Mouse (Mus musculus): Measurements from ENCODE around the gene Cby3. TPM values are rescaled to one million over a fixed set of nuclear protein-coding genes. Genes with fewer than 3 reads are reported as not detected.

The Cby3 gene
- not detected for polyA plus RNA-seq (2015; fragmentation: Illumina TruSeq; extraction: RNeasy Lipid Tissue Mini Kit (QIAGEN cat#74804); ENCODE audit: low read depth, low replicate concordance)

DNA sequence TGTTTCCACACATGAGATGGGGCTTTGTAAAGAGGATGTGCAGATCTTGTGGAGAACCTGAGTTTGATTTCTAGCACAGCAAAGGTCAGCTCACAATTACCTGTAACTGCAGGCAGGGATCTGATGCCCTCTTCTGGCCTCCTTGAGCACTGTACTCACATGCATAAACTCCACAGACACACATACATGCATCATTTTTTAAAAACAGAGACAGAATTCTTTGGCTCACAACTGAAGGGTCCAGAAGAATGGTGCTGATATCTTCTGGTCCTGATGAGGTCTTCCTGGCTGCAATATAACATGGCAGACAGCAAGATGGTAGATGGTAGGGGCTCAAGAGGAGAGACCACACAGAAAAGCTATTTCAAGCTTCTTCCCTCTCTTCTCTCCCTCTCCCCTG, at the start of gene Cby3:
Gene Cby3 (plus strand): TSS at position 301 of the 400 bp plus-strand sequence.

DNA sequence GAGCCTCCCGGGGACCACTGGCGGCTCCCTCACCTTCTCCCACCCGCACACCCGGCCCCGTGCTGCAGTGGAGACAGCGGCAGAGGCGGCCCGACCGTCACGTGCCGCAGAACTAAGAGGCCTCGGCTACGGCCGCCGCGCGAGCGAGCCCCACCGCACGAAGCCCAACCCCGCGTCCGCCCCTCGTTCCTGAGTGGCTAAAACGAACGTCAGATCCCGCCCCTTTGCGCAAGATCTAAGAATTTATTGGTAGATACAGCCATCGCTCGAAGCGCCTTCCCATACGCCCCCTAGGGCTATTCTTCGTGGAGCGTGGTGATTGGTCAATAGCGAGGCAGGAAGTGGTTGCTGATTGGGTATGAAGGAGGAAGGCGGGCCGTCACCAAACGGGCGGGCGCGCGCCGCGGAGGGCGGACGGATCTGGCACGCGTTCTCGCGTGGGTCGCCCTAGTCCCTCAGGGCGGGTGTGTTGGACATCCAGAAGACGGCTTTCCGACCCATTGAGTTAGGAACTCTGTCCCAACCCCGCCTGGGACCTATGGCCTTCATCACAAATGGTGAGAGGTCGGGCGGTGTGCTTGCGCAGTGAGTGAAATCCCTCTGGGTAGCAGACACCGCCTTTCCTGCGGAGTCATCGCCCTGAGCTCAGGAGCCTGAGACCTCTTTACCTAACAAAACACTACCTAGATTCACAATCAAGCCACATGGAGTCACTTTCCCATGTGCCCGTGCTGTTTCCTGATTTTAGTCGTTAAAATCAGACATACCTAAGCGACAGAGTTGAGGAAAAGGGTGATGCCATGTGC, 28.6 kb upstream of the Cby3 start, which contains the start of gene Canx:
Gene Canx (minus strand): TSS at position 178 of the 806 bp plus-strand sequence.

DNA sequence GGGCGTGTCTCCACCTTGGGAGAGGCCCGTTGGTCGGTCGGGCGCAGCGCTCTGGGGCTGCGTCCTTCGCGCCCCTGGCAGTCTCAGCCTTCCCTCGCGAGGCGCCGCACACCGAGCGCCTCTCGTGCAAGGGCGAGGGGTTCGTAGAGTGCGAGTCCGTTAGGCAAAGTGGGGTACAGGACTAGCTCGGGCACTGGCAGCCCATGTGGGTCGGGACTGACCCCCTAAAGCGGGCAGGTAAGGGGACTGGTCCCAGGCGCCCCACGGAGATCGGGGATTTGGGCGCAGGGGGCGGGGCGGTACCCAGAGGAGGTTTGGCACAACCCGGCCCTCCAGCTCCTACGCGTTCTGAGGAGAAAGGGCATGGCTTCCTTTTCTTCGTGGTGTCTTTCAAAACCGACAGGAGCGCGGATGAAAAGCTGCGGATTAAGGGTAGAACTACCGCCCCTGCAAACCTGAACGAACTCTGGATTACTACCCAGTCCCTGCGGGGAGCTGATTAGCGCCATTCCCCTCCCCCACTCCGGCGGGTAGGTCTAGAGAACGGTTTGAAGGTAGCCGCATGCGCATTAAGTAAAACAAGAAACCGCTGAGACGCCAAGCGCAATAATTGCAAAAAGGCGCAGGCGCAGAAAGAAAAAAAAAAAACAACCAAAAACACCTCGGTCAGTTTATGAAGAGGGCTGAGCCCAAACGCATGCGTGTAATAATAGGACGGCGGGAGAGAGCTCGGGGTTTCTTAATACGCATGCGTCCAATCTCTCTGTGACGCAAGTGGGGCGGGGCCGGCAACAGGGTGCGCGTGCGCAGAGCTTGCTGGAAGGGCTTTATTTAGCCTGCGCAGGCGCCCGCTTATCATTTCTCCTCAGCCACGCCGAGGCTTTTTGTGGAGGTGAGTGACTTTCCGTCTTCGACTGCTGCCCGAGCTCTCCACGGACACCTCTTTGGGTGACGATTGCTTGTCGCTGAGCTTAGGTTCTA, 22.9 kb downstream of the Cby3 start, which contains the start of gene Hnrnph1:
Gene Hnrnph1 (plus strand): TSS at position 80 of the 981 bp plus-strand sequence.

Other genes with a start within 250 kb of the Cby3 start
- gene Tbc1d9b, start 223.1 kb upstream of the Cby3 start, polyA plus RNA-seq (2015; fragmentation: Illumina TruSeq; extraction: RNeasy Lipid Tissue Mini Kit (QIAGEN cat#74804); ENCODE audit: low read depth, low replicate concordance) = 93.4 TPM
- 22.1 TPM for gene Mrnip, start 180.0 kb upstream of the Cby3 start, polyA plus RNA-seq (2015; fragmentation: Illumina TruSeq; extraction: RNeasy Lipid Tissue Mini Kit (QIAGEN cat#74804); ENCODE audit: low read depth, low replicate concordance)
- 470 TPM for gene Sqstm1, start 143.6 kb upstream of the Cby3 start, polyA plus RNA-seq (2015; fragmentation: Illumina TruSeq; extraction: RNeasy Lipid Tissue Mini Kit (QIAGEN cat#74804); ENCODE audit: low read depth, low replicate concordance)
- gene Mgat4b, start 143.6 kb upstream of the Cby3 start, polyA plus RNA-seq (2015; fragmentation: Illumina TruSeq; extraction: RNeasy Lipid Tissue Mini Kit (QIAGEN cat#74804); ENCODE audit: low read depth, low replicate concordance) = 44.2 TPM
- 7.8 TPM for gene Ltc4s, start 115.8 kb upstream of the Cby3 start, polyA plus RNA-seq (2015; fragmentation: Illumina TruSeq; extraction: RNeasy Lipid Tissue Mini Kit (QIAGEN cat#74804); ENCODE audit: low read depth, low replicate concordance)
- 5.5 TPM for gene Maml1, start 62.2 kb upstream of the Cby3 start, polyA plus RNA-seq (2015; fragmentation: Illumina TruSeq; extraction: RNeasy Lipid Tissue Mini Kit (QIAGEN cat#74804); ENCODE audit: low read depth, low replicate concordance)
- gene Canx, start 28.8 kb upstream of the Cby3 start, polyA plus RNA-seq (2015; fragmentation: Illumina TruSeq; extraction: RNeasy Lipid Tissue Mini Kit (QIAGEN cat#74804); ENCODE audit: low read depth, low replicate concordance) = 234 TPM
- 285 TPM for gene Hnrnph1, start 22.5 kb downstream of the Cby3 start, polyA plus RNA-seq (2015; fragmentation: Illumina TruSeq; extraction: RNeasy Lipid Tissue Mini Kit (QIAGEN cat#74804); ENCODE audit: low read depth, low replicate concordance)
- 31.6 TPM for gene Rufy1, start 76.7 kb downstream of the Cby3 start, polyA plus RNA-seq (2015; fragmentation: Illumina TruSeq; extraction: RNeasy Lipid Tissue Mini Kit (QIAGEN cat#74804); ENCODE audit: low read depth, low replicate concordance)
- 6.4 TPM for gene Adamts2, start 247.6 kb downstream of the Cby3 start, polyA plus RNA-seq (2015; fragmentation: Illumina TruSeq; extraction: RNeasy Lipid Tissue Mini Kit (QIAGEN cat#74804); ENCODE audit: low read depth, low replicate concordance)